Mouse (Mus musculus): Measurements from ENCODE around the gene Ttc17.
A peak's percentile ranks its signal among the peaks of the same experiment; 100 is the strongest.

Gene Ttc17

GRCm38 (mm10) chr2:94378678-94379077, 27.8 kb downstream of the Ttc17 start:
- no peak for DNase-seq

- peak; percentile 25 for DNase-seq
Measured at GRCm38 (mm10) chr2:94371093-94371492, 35.4 kb downstream of the Ttc17 start.

DNA sequence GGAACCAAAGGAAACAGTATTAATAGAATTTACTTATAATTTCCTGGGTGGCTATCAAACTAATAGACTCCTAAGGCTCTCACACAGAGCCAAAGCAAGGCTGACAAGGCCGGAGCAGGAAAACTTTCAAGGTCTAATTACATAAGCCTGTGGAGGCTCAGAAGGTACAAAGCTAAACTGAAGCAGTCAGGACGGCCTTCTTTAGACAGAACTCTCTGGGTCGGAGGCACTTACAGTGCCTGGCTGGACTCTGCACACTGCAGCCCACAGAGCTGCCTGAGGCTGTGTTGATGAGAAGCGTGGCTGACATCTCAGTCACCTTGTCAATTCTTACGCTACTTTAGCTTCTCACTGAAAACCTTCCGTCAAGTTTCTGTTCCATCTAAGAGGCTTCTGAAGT, 42.7 kb downstream of the Ttc17 start:
- no peak for DNase-seq

DNA sequence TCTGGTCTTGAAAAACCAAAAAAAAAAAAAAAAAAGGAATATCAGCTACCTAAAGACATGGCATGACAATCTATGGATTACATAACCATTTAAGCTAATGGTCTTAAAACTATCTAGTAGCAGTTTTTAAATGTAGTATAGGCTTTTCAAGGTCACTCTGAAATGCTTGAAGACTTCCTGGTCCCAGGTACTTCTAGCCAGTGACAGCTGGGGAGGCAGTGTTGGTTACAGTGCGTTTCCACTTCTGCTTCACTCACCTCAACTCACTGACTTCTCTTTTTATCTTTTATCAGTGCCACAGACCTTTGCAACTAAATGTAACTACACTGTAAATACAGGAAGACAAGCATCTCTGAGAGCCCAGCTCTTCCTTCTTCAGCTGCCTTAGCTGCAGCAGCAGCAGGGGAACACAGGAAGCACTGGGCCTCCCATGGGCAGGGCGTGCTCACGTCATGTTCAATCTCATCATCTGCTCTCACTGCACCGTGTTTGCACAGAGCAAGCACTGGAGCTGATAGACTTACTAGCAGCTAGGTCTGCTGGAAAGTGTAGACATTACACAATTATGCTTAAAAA, 46.0 kb downstream of the Ttc17 start:
- peak; percentile 22 for DNase-seq

DNA sequence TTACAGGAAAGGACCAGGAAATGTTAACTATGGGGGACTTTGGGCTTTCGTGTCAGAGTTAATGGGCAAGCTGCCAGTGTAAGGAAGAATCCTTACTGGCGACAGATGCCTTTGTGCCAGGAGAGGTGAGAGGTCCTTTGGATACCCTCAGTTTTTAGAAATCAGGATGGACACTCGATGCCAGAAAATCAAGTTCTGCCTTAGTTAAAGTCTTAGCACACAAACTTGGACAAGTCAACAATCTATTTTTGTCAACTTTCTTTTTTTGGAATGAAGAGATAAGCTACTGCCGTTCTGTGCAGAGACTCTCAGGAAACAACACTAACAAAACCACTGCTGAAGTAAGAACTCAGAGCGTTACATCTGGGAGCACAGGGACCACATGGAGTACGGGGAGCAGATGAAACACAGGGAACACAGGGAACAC, 58.3 kb downstream of the Ttc17 start:
- DNase-seq = no peak

DNA sequence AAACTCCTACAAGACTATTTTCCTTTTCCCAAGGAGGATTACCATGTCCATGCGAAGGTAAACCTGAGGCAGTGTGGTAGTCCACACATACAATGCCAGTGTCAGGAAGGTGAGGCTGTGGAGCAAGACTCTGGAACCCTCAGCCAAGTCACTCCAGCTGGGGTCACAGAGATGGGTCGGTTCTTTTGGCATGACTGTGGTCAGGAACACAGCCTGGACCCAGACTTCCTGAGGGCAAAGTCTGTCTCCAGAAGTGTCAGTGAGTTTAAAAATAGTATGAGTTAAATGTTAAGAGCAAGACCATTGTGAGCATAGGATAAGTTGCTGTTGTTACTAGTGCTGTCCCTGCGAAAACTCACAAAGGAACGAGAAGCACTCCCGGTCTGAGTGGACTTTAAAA, 59.7 kb downstream of the Ttc17 start:
- DNase-seq = no peak

DNA sequence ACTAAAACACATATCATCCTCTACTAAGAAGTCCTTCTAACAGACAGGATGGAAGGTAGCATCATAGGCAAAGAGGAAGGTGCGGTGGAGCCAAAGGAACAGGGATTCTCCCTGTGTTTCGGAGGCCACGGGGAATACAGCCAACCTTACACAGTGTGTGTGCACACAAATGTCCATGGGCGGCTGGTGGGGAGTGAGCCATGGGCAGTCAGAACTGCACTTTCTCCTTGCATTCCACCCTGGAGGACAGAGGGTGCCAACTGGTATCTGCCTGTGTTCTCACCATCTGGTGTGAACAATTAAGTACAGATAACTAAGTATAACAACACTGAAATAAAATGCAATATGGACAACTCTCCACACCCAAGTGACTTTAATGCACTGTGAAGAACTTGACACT, 61.9 kb downstream of the Ttc17 start:
- no peak for DNase-seq

DNA sequence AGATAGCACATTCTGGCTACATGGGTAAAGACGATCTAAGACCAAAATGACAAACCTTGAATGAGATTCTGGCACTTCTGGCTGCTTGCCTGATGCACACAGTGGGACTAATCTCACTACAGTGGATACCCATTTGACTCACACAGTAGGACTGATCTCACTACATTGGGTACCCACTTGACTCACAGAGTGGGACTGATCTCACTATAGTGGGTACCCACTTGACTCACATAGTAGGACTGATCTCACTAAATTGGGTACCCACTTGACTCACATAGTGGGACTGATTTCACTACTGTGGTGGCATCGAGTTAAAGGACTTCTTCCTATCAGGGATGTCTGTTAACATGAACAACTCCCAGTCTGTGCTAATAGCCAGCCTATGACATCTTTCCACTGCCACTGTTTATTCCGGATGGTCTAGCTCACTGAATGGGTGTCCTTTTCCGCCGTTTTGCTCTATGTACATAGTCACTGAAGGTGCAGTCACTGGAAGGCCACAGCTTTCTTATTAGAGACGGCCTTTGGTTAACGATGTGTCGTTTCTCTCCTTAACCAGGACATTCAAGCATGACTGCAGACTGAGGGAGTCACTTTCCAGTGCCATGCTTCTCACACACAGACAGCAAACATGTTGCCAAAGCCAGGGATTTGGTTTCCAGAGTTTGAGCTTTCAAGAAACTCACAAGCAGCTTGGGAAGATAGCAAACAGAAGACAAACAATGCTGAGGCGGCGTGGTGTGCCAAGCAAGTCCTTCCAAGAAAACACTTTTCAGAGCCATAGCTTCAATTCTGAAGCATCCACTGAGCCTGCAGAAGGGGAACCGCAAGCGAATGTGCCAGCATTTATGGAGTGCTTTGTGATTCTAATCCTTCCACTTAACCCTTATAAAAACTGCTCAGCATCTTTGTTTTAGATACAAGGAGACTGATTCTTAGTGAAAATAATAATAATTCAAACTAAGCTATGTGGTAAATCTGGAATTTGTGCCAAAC, 62.9 kb downstream of the Ttc17 start:
- no peak for DNase-seq

GRCm38 (mm10) chr2:94340769-94341168, 65.7 kb downstream of the Ttc17 start:
- no peak for DNase-seq

GRCm38 (mm10) chr2:94339495-94339894, 67.0 kb downstream of the Ttc17 start:
- no peak for DNase-seq

DNA sequence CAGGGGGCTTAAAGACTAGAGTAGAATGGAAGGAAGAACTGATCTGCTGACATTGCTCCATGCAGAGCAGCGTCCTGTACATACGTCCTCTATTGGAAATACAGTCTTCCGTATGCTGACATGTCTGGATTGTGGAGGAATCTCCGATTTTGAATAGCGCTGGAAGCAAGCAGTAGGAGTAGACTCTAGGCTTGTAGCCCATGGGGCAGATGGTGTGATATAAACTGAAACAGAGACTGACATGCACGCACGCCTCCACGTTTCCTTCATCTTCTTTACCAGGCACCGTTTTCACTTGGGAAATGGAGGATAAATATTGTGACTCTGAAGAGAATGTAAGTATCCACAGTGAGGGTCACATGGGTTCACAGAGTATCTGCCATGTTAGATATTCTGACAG, 70.2 kb downstream of the Ttc17 start:
- no peak for DNase-seq

GRCm38 (mm10) chr2:94334742-94335046, 71.8 kb downstream of the Ttc17 start:
- DNase-seq = no peak

GRCm38 (mm10) chr2:94333841-94334741, 72.4 kb downstream of the Ttc17 start:
- no peak for DNase-seq

DNA sequence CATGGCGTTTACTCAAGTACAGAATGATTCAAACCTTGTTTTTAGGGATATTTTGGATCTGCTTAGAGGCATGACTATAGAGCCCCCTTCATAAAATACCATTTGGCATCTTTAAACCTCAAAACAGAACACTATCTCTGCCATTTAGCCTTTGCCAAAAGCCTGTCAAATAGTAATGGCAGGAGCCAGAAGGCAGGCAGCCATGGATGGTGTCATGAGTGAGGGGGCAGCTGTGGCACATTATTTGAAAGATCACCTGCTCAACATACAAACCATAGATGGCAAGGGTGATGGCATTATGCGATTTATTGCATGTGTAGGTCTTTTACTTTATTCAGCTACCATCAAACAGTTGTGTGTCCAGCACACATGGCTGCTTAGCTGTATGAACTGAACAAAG, 73.4 kb downstream of the Ttc17 start:
- DNase-seq = no peak

DNA sequence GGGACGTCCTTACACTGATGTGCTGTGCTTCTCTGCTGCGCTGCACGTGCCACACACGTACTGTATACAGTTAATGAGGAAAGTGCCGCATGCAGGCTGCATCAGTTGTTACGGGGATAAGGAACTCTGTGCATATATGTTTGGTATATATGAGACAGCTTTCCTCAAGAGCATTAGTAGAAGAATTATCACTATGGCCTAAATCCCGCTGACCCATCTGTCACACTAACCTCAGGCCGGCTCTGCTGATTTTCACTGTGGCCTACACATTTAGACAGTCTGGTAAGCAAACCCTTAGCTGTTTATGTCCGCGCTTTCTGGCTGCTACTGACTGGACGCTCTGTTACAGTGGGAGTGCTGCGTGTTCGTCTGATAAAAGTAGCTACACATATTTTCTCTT, 77.2 kb downstream of the Ttc17 start:
- DNase-seq = no peak

- DNase-seq = no peak
Measured at GRCm38 (mm10) chr2:94327836-94328235, 78.7 kb downstream of the Ttc17 start.

DNA sequence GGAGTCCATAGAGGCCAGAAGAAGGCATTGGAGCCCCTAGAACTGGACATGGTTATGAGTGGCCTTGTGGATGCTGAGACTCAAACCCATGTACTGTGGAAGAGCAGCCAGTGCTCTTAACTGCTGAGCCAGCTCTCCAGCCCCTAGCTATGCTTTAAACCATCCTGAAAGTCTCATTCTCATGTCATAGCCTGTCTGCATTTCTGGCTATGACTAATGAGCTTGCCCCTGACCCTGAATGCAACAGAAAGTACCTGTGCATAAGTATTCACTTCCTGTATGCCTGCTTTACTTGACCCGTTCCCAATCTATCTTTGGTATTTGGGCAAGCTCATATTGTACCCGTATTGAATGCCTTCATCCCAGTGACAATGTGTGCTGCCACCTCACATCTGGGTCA, 86.7 kb downstream of the Ttc17 start:
- DNase-seq = no peak

DNA sequence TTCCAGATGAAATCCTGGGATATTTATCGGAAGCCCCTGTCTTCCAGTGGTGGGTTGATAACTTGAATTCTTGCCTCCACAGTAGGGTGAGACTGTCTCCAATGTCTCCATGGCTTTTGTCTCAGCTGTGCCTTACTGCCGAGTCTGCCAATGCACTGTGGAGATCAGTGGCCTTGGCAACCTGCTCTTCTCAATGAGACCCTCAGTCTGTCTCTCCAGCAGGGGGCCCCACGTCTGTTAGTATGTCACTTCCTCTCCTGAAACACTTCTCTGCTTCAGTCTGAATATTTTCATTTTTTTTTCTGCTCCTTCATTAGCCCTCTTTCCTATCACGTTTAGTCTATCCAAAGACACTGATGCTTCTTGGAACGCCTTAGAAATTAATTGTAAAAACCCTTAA, 90.0 kb downstream of the Ttc17 start:
- DNase-seq = no peak

DNA sequence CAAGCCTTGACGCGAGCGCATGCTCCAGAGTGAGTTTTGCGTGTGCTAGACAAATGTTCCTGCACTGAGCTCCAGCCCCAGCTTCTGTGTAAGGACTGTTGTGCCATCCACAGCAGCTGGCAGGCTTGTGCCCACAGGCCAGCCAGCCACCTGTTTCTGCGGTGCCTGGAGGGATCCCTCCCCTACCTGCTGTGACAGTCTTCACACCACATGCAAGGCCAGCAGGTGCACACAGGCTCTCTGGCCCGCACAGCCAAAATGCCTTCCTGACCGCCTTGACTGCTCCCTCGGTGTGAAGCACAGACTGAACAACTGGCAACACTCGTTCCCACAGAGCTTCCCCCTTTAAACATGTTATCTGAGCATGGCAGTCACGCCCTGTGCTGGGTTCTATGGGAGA, 102.5 kb downstream of the Ttc17 start:
- no peak for DNase-seq

DNA sequence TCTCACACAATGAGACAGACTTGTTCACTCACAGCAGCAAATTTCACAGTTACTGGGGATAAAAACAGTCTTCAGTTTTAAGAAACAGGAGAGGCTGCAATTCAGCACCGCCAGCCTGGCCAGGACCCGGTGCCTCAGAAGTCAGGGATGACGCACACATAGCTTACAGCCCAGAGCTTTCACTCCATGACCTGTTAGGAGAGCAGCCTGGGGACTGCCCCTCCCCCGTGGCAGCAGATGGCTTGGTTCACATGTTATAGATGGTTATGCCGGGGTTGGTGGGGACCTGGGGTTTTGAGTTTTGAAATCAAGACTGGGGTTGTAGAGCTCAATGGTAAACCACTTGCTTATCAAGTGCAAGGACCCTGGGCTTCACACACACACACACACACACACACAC, 104.1 kb downstream of the Ttc17 start:
- DNase-seq = no peak

DNA sequence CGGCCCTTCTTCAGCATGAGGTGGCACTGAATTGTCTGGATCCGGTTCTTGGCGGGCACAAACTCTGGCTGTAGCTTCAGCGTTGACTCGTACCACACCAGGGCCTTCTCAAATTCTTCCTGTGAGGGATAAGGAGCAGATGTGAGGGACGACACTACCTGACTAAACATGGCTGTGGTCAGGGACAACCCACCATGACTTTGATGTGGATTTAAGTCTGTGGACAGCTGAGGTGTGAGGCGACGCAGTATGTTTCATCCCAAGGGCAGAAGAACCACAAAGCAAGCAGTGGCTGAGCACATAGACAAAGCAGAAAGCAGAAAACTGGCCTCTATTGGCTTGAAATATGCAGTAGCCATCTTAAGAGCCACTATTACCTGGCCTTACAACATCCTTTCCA, 104.7 kb downstream of the Ttc17 start:
- no peak for DNase-seq

- no peak for DNase-seq
Measured at GRCm38 (mm10) chr2:94297467-94297866, 109.0 kb downstream of the Ttc17 start.

GRCm38 (mm10) chr2:94290483-94290882, 116.0 kb downstream of the Ttc17 start:
- DNase-seq = peak; percentile 41

DNA sequence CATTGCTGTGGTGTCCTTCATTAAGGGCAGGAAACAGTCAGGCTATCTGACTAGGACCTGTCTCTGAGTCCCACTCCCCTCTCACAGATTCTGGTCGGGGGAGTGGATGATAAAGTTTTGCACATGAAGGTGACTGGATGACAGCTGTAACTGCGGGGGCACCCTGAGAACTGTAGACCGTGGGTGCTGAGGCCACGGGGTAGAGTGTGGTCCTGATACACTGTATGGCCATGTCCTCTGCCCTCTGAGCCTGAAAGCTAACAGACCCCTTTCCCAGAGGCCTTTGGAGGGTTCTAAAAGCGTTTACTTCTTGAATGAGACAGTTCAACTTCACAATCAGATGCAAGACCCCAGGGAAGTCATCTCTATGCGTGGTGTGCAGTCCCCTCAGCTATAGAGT, 116.8 kb downstream of the Ttc17 start:
- DNase-seq = no peak

Measured in thymus, postnatal 25 days (tissue).